In the genomic region with DNA sequence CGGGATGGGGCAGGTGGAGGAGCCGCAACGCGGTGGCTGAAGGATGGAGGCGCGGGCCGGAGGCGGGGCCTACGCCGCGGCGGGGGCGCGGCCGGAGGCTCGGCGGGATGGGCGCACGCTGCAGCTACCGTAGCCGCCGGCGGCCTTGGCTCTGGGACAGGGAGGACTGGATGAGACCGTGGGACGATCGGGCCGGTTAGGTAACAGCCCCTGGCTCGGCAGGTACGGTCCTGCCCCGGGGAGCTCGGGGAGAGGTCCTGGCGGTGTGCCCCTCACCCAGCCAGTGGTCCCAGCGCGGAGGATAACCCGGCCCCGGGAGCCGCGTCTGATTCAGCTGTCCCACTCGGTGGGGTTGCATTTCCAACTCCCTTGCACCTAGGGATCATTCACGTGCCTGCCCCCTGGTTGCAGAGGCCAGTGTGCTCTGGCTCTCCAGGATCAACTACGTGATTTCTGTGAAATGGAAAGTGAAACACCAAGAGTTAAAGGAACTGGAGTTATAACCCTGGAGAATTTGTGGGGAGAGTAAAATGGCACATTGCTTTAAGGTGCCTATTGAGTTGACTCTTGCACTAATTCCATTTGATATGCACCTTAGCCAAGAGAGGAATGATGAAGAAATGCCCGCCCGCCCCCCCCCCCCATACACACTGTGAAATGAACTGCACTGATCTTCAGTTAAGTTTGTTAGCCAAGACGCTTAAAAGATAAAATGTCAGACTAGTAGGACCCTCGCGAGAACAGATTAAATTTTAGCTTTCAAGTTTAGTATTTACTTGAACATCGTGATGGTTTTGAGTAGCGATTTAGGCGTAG, we compare ENCODE assay signal across 7 mouse cellular contexts. TPM values are rescaled to one million over a fixed set of nuclear protein-coding genes. Genes with fewer than 3 reads are reported as not detected.
DNase-seq lines count a peak whose midpoint lies in the region; ATAC-seq and TF ChIP-seq lines count a peak whose summit lies in the region.

No protein-coding gene starts in this region.

- H3K9ac ChIP-seq in intestine, postnatal 0 days (ENCODE audit: low read depth, low read length), result peak overlapping the region; percentile 77
- peak overlapping the region; percentile 84 for H3K9ac ChIP-seq in midbrain, embryonic 12.5 days (replicated peaks)

- peak; percentile 60 for TF ChIP-seq CTCF in intestine, postnatal 0 days (IDR thresholded peaks at IDR 0.05; ENCODE audit: low read depth)

- H3K4me2 ChIP-seq in intestine, postnatal 0 days (replicated peaks; ENCODE audit: low read depth), result peak overlapping the region; percentile 74
- H3K4me2 ChIP-seq in midbrain, embryonic 12.5 days (replicated peaks), result peak overlapping the region; percentile 66

- peaks cover 8% of the 10 kb centered on the region; the same call in 1 of the 2 replicates for H3K4me1 ChIP-seq in intestine, postnatal 0 days (replicated peaks; ENCODE audit: control insufficient read depth, insufficient read depth, low read length)
- 0 out of 2 replicates have a peak, but pooled peaks cover 3% of the 10 kb centered on the region for H3K4me1 ChIP-seq in limb, embryonic 10.5 days
- H3K4me1 ChIP-seq in midbrain, embryonic 12.5 days, result peaks cover 14% of the 10 kb centered on the region

- peak overlapping the region; percentile 99 for H3K4me3 ChIP-seq in intestine, postnatal 0 days (ENCODE audit: low read depth, low read length)
- peak overlapping the region; percentile 85 for H3K4me3 ChIP-seq in limb, embryonic 10.5 days
- peak overlapping the region; percentile 81 for H3K4me3 ChIP-seq in midbrain, embryonic 12.5 days

- WGBS in intestine, postnatal 0 days, result under 1% methylated on average over 42 of the region's 49 CpGs
- WGBS in limb, embryonic 10.5 days, result 3% methylated on average over 45 of the region's 49 CpGs
- 4% methylated on average over 29 of the region's 49 CpGs for WGBS in midbrain, embryonic 12.5 days

- H3K36me3 ChIP-seq in intestine, postnatal 0 days (ENCODE audit: control insufficient read depth, insufficient read depth), result peaks cover 18% of the 10 kb centered on the region
- H3K36me3 ChIP-seq in limb, embryonic 10.5 days, result peaks cover 21% of the 10 kb centered on the region
- H3K36me3 ChIP-seq in midbrain, embryonic 12.5 days, result no peaks in the 10 kb centered on the region

- no peaks in the 10 kb centered on the region for H3K9me3 ChIP-seq in intestine, postnatal 0 days (ENCODE audit: control insufficient read depth)
- no peaks in the 10 kb centered on the region for H3K9me3 ChIP-seq in limb, embryonic 10.5 days (replicated peaks)
- H3K9me3 ChIP-seq in midbrain, embryonic 12.5 days, result no peaks in the 10 kb centered on the region

- DNase-seq in adrenal gland, postnatal 10 days, result peak; percentile 86
- peak; percentile 43 for DNase-seq in embryo, embryonic 11.5 days (ENCODE audit: low read depth, low spot score)
- peak; percentile 49 to 73 for DNase-seq in gastrocnemius, postnatal 4 days (ENCODE audit: low spot score in 2 of 2)
- peak; percentile 78 for DNase-seq in limb, embryonic 10.5 days (ENCODE audit: low spot score)
- DNase-seq in spleen, postnatal 14 days (ENCODE audit: low spot score in 2 of 2), result peak; percentile 47 to 62

- ATAC-seq in intestine, postnatal 0 days, result peak; percentile 81
- peak; percentile 73 for ATAC-seq in midbrain, embryonic 12.5 days (ENCODE audit: low FRiP score, low read depth)

- H3K27ac ChIP-seq in intestine, postnatal 0 days (ENCODE audit: low read depth, low read length), result peak overlapping the region; percentile 96
- peak overlapping the region; percentile 95 for H3K27ac ChIP-seq in limb, embryonic 10.5 days
- H3K27ac ChIP-seq in midbrain, embryonic 12.5 days (replicated peaks), result peak overlapping the region; percentile 97

- H3K27me3 ChIP-seq in intestine, postnatal 0 days (replicated peaks; ENCODE audit: control insufficient read depth, insufficient read depth, low read length), result no peaks in the 10 kb centered on the region
- no peaks in the 10 kb centered on the region for H3K27me3 ChIP-seq in limb, embryonic 10.5 days (ENCODE audit: low read depth, poor library complexity, severe bottlenecking)
- no peaks in the 10 kb centered on the region for H3K27me3 ChIP-seq in midbrain, embryonic 12.5 days

RNA-seq across cellular contexts. Expression of a gene that starts 1.6 kb away (rescaled TPM):
- total RNA-seq in adrenal gland, postnatal 10 days (2021), result 100 to 1,000 TPM in 1 of 2 experiments, 10 to 100 TPM in 1; 89.7 to 171 TPM
- total RNA-seq in gastrocnemius, postnatal 4 days (2021), result 10 to 100 TPM; 25.6 to 28.0 TPM
- polyA plus RNA-seq in intestine, postnatal 0 days (2015; fragmentation: Nextera tagmentation; extraction: Ambion mirVana), result 16.2 and 17.3 TPM in 2 replicates
- 32.3 and 37.6 TPM in 2 replicates for polyA plus RNA-seq in limb, embryonic 10.5 days (2016; fragmentation: Nextera tagmentation; extraction: Ambion mirVana)
- 33.0 and 33.8 TPM in 2 replicates for polyA plus RNA-seq in midbrain, embryonic 12.5 days (2016; fragmentation: Nextera tagmentation; extraction: Ambion mirVana)

Comparison
In these comparisons a context has a peak if more than half of its experiments do, and no peak if none do; other contexts are left out.
1. Peak in every context shown above with its lines: DNase-seq, ATAC-seq, H3K4me3 ChIP-seq and H3K27ac ChIP-seq.